Mouse (Mus musculus) stomach, embryonic 14.5 days (tissue): ENCODE measurements around the gene Ctc1. TPM values are rescaled to one million over a fixed set of nuclear protein-coding genes. Genes with fewer than 3 reads are reported as not detected.

Experiments used
- ATAC-seq: fragments of 200-750 bp; cut with Nextera tagmentation; 2 replicates; pipeline ENCODE4 v1.8.0; 2017; ENCODE audit warnings: low read depth, moderate TSS enrichment; ENCODE audit not compliant: insufficient number of reproducible peaks, insufficient read depth, low FRiP score
- H3K27ac ChIP-seq: fragments of 300-500 bp; sonication (generic); 2 replicates; pipeline ENCODE4 v1.5.1; 2014; ENCODE audit warnings: mild to moderate bottlenecking, low read length, moderate library complexity, mixed read lengths
- H3K27me3 ChIP-seq: fragments of 300-500 bp; sonication (generic); 2 replicates; pipeline ENCODE4 v1.6.1; 2014; ENCODE audit warnings: low read length, control low read depth, mixed read lengths; ENCODE audit not compliant: control insufficient read depth, insufficient read depth
- H3K36me3 ChIP-seq: fragments of 300-500 bp; sonication (generic); 2 replicates; pipeline ENCODE4 v1.6.1; 2014; ENCODE audit warnings: mild to moderate bottlenecking, control low read depth, low read length, moderate library complexity, mixed read lengths; ENCODE audit not compliant: control insufficient read depth, insufficient read depth
- H3K4me1 ChIP-seq: fragments of 300-500 bp; sonication (generic); 2 replicates; pipeline ENCODE4 v1.6.1; 2014; ENCODE audit warnings: low read length, control low read depth, mixed read lengths; ENCODE audit not compliant: control insufficient read depth, insufficient read depth
- H3K4me2 ChIP-seq: fragments of 300-500 bp; sonication (generic); replicated peaks from 2 replicates; pipeline ENCODE4 v1.6.1; 2014; ENCODE audit warnings: low read depth, low read length, control low read depth
- H3K4me3 ChIP-seq: fragments of 300-500 bp; sonication (generic); 2 replicates; pipeline ENCODE4 v1.5.1; 2014; ENCODE audit warnings: low read depth, low read length, control low read depth
- H3K9ac ChIP-seq: fragments of 300-500 bp; sonication (generic); replicated peaks from 2 replicates; pipeline ENCODE4 v1.6.1; 2014; ENCODE audit warnings: low read depth, mild to moderate bottlenecking, control low read depth, low read length, moderate library complexity, mixed read lengths
- H3K9me3 ChIP-seq: fragments of 300-500 bp; sonication (generic); 2 replicates; pipeline ENCODE4 v1.6.1; 2016; ENCODE audit warnings: low read depth, low read length, control low read depth; ENCODE audit not compliant: control insufficient read depth
- WGBS: fragments of 180-500 bp; shearing (Covaris S2); extraction: QIAGEN DNeasy Blood & Tissue Kit; methylation state at CpG from one replicate; pipeline ENCODE4 v1.1.7; 2014; 5-methylcytosine and 5-hydroxymethylcytosine counted together
- polyA plus RNA-seq: library from polyadenylated mRNA; unstranded; fragments of >200 nt; fragmentation: Nextera tagmentation; extraction: Ambion mirVana; gene quantifications from 2 replicates; pipeline ENCODE4 v1.2.1, GENCODE M21; 2014

Gene Ctc1
- polyA plus RNA-seq, 1 experiment from 2014 or later = 47.3 TPM

DNA sequence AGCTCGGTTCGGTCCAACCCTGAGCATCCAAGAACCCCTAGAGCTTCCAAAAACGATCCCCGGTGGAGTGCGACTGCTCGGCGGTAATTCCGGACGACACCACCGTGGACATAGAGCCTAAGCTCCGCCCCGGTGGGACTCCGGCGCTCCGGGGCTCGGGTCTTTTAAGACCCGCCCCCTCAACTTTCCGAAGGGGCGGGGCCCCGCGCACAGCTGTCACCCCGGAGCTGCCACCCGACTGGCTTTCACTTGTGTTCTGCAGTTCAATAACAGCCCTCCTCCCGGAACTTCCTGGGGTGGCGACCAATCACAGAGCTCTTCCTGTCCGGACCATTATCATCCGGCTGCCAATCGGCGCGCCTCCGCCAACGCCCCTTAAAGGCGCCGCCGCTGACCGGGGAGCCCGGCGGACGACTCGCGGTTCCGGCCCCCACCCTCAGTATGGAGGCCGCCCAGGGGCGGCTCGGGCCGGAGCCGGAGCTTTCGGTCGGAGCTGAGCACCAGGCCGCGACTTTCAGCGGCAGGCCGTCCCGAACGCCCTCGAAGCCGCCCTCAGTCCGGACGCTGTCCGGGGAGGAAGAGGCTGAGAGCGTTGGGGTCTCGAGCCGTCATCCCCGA lies 43.8 kb downstream of the Ctc1 start, which contains the start of gene Borcs6:
Gene Borcs6 (plus strand): TSS at position 361 of the 618 bp plus-strand sequence.
- Histone ChIP-seq H3K4me1 (peaks cover 15% of the 10 kb centered on the region), H3K27me3 (no peaks in the 10 kb centered on the region), H3K4me3 (peak within 1 kb of the TSS; percentile 88), H3K9me3 (no peaks in the 10 kb centered on the region), H3K9ac (peak within 1 kb of the TSS; percentile 77), H3K36me3 (no peaks in the 10 kb centered on the region), H3K27ac (peak within 1 kb of the TSS; percentile 83), H3K4me2 (peak within 1 kb of the TSS; percentile 94)
- peak; percentile 93 for ATAC-seq
- WGBS = under 1% methylated on average over 62 of the region's 64 CpGs

DNA sequence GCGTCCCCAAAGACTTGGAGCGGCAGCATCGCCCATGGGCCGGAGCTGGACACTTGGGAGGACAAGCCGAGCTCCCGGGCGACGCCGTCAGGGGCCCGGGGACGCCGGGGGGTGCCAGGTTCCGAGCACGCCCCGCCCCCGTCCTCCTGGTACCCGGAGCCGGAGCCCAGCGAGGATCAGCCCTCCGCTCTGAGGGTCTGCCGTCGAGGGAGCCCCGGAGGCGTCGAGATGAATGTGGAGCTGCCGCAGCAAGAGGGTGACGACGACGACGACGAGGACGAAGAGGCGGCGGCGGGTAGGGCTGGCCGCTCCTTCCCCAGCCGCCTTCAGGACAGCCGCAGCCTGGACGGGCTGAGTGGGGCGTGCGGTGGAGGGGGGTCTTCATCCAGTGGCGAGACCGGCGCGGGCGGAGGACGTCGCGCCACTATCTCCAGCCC lies 44.3 kb downstream of the Ctc1 start:
- Histone ChIP-seq H3K36me3 (no peaks in the 10 kb centered on the region), H3K4me2 (peak overlapping the region; percentile 94), H3K9ac (peak overlapping the region; percentile 77), H3K4me3 (peak overlapping the region; percentile 88), H3K9me3 (no peaks in the 10 kb centered on the region), H3K4me1 (peaks cover 15% of the 10 kb centered on the region), H3K27me3 (no peaks in the 10 kb centered on the region), H3K27ac (peak overlapping the region; percentile 83)
- under 1% methylated on average over 49 of the region's 49 CpGs for WGBS
- ATAC-seq = peak; percentile 3; the same call in 1 of the 2 replicates

DNA sequence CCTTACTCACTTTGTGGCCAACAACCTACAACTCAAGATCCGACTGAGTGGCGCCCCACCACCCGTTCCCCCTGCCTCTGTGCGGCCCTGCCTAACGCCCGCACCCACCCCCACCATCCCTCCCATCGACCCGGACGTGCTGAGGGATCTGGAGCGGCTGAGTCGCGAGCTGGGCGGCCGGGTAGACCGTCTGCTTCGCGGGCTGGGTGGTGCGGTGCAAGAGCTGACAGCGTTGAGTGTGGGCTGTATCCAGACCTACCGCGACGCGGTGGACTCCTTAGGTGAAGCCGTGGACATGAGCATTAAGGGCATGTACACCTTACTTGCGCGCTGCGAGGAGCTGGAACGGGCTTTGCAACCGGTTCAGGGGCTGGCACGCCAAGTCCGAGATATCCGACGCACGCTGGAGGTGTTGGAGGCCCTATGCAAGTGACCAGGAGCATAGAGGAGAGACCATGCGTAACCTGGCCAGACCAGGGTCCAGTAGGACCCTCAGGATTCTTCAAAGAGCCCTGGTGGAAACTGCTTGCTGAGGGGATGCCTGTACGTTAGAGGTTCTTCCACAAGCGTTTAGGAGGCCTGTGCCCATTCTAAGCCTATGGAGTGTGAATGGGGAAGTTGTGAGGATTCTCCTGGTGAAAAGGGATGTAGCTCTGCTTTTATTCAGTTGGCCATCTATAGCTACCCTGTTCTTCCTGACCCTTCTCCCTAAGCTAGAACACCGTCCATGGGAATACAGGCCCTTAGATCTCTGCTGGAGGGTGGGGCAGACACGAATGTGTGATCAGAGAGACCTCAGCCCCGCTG lies 44.9 kb downstream of the Ctc1 start:
- WGBS = 1% methylated on average over 40 of the region's 40 CpGs
- Histone ChIP-seq H3K4me3 (peak overlapping the region; percentile 88), H3K4me1 (peaks cover 15% of the 10 kb centered on the region), H3K4me2 (peak overlapping the region; percentile 94), H3K36me3 (no peaks in the 10 kb centered on the region), H3K27ac (peak overlapping the region; percentile 83), H3K9me3 (no peaks in the 10 kb centered on the region), H3K27me3 (no peaks in the 10 kb centered on the region), H3K9ac (peak overlapping the region; percentile 77)
- no peak for ATAC-seq

DNA sequence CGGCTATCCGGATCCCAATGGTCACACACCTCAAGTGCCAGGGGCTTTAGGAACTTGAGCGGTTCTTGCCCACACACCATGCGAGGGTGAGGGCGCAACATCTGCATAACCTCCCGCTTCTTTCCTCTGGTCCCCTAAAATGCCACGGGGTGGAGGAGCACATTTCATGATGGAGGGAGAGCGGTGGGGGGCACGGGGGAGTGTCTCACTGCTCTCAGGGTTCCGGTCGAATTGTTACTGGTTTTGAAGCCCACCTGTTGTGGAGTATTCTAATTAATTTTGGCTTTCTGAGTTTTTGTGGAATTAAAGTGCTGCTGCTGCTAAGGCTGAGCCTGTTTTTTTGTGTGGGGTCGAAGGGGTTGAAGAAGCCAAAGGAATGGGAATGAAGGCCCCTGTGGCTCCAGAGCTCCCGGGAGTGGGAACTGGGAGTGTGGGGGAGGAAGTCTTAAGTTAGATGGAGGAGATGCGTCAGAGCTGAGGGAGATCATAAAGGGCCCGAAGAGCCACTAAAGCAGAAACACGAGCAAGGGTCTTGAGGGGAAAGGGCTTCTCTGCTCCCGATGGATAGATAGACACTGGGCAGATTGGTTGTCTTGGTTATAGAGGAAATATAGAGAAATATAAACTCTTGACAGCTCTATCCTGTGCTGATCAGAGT lies 45.7 kb downstream of the Ctc1 start:
- no peak for ATAC-seq
- Histone ChIP-seq H3K27me3 (no peaks in the 10 kb centered on the region), H3K4me3 (peak overlapping the region; percentile 88), H3K4me1 (peaks cover 15% of the 10 kb centered on the region), H3K27ac (no peak overlapping the region; the same call in 1 of the 2 replicates), H3K9ac (peak overlapping the region; percentile 77; the same call in 1 of the 2 replicates), H3K9me3 (no peaks in the 10 kb centered on the region), H3K4me2 (peak overlapping the region; percentile 94), H3K36me3 (no peaks in the 10 kb centered on the region)
- WGBS = 16% methylated on average over 17 of the region's 17 CpGs

DNA sequence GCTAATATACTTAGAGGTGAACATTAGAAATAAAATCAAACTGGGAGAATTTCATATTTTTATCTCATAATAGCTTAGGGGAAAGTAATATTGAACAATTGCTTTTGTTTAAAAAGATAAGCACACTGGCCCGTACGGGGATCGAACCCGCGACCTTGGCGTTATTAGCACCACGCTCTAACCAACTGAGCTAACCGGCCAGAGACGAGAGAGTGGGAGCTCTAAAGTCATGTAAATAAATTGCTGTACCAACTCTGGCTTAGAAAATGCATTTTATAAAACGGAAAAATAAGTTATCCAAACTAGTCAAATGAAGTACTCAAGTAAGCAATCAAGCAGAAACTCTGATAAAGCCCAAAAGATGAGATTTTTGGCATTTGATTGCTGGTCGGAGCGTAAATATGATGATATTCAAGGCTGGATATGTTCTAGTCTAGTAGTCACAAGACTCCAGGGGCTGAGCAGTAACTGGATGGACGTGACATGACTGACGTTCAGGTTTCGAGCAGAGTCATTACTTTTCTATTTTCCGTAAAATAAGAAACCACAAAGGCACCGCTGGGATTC lies 46.6 kb downstream of the Ctc1 start:
- Histone ChIP-seq H3K9me3 (no peaks in the 10 kb centered on the region), H3K4me2 (peak overlapping the region; percentile 94), H3K4me1 (peaks cover 15% of the 10 kb centered on the region), H3K27ac (no peak overlapping the region), H3K27me3 (no peaks in the 10 kb centered on the region), H3K36me3 (no peaks in the 10 kb centered on the region), H3K9ac (no peak overlapping the region), H3K4me3 (peak overlapping the region; percentile 88)
- WGBS = 1% methylated on average over 17 of the region's 17 CpGs
- no peak for ATAC-seq

DNA sequence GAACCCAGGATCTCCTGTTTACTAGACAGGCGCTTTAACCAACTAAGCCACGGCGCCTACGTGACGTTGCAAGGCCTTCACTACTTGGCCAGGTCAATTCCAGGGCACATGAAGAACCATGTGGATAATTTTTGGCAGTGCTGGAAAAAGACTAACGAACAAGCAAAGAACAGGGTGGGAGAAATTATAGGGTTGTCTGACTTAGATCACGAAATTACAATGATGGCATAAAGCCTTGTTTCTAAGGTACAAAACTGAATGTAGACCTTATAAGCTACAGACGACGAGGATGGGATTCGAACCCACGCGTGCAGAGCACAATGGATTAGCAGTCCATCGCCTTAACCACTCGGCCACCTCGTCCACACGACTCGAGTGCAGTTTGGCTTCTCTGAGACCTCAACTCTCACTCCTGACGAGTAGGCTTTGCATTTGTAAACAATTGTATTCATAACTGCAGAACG lies 47.1 kb downstream of the Ctc1 start:
- Histone ChIP-seq H3K27me3 (no peaks in the 10 kb centered on the region), H3K4me1 (peaks cover 18% of the 10 kb centered on the region), H3K36me3 (no peaks in the 10 kb centered on the region), H3K27ac (peak overlapping the region; percentile 79; the same call in 1 of the 2 replicates), H3K9ac (no peak overlapping the region), H3K4me2 (peak overlapping the region; percentile 49), H3K4me3 (peak overlapping the region; percentile 75), H3K9me3 (no peaks in the 10 kb centered on the region)
- ATAC-seq = peak; percentile 46
- 0% methylated on average over 19 of the region's 19 CpGs for WGBS

DNA sequence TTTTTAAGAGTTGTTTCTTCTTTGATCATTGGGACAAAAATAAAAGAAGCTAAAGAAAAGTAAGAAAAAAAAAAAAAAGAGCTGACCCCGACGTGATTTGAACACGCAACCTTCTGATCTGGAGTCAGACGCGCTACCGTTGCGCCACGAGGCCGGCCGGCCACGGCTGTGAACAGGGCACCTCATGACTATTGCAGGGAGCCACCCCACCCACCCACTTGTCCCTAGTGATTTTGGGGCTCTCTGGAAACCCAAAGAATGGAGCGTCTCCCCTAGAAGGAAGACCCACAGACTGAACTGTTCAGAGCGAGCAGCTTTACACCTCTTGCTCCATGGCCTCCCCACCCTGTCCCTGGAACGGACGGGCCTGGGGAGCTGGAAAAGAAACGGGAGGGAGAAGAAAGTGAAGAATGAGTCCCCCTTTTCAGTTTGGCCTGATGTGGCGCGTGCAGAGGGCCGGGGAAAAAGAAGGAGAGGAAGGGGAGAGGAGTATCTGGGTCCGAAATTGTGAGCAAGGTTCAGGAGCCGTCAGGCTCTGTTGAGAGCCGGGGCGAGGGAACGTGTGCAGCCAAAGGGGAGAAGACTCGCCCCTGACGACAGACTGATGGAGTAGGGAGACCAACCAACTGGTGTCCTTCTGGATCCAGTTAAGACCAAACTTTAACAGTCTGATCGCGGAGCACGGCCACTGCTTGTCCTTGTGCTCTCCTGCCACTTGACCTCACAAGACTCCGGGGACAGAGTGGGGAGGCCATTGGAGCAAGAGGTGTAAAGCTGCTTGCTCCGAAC lies 47.9 kb downstream of the Ctc1 start:
- peak overlapping the region; percentile 49 for H3K4me2 ChIP-seq
- no peak for ATAC-seq

More for the DNA sequence above, 47.9 kb downstream of the Ctc1 start:
- no peaks in the 10 kb centered on the region for H3K36me3 ChIP-seq
- under 1% methylated on average over 31 of the region's 31 CpGs for WGBS
- peak overlapping the region; percentile 75 for H3K4me3 ChIP-seq
- H3K27ac ChIP-seq = peak overlapping the region; percentile 79; the same call in 1 of the 2 replicates
- no peaks in the 10 kb centered on the region for H3K27me3 ChIP-seq
- H3K4me1 ChIP-seq = peaks cover 17% of the 10 kb centered on the region
- H3K9me3 ChIP-seq = no peaks in the 10 kb centered on the region
- H3K9ac ChIP-seq = peak overlapping the region; percentile 34; the same call in 1 of the 2 replicates
